Mouse (Mus musculus) liver, adult 2 months (tissue): ENCODE results near the gene Sertad1. TPM values are rescaled to one million over a fixed set of nuclear protein-coding genes. Genes with fewer than 3 reads are reported as not detected.
A peak's percentile ranks its signal among the peaks of the same experiment; 100 is the strongest.

ENCODE experiments used
- DNase-seq: peaks from one replicate; pipeline ENCODE4 v3.0.0-alpha.2; 2011; ENCODE audit warnings: low read depth, low spot score; ENCODE audit errors: extremely low read depth
- H3K27ac ChIP-seq: fragments of 200-500 bp; replicated peaks from 2 replicates; pipeline ENCODE4 v1.5.1; 2012; ENCODE audit warnings: low read depth, mild to moderate bottlenecking, control low read depth, inconsistent platforms, low read length; ENCODE audit not compliant: insufficient read depth
- H3K27me3 ChIP-seq: fragments of 200-500 bp; 2 replicates; pipeline ENCODE4 v1.6.1; 2012; ENCODE audit warnings: mild to moderate bottlenecking, moderate library complexity, low read length, inconsistent platforms; ENCODE audit not compliant: control insufficient read depth, insufficient read depth
- H3K36me3 ChIP-seq: fragments of 200-500 bp; 2 replicates; pipeline ENCODE4 v1.6.1; 2012; ENCODE audit warnings: low read length, inconsistent platforms; ENCODE audit not compliant: control insufficient read depth, insufficient read depth
- H3K4me1 ChIP-seq: fragments of 200-500 bp; 2 replicates; pipeline ENCODE4 v1.6.1; 2011; ENCODE audit warnings: low read length; ENCODE audit not compliant: control insufficient read depth, insufficient read depth
- H3K4me3 ChIP-seq: fragments of 200-500 bp; 2 replicates; pipeline ENCODE4 v1.5.1; 2011; ENCODE audit warnings: low read depth, mild to moderate bottlenecking, control low read depth, low read length, moderate library complexity; ENCODE audit not compliant: insufficient read depth
- H3K79me2 ChIP-seq: fragments of 200-500 bp; 2 replicates; pipeline ENCODE4 v1.6.1; 2012; ENCODE audit warnings: inconsistent platforms, mild to moderate bottlenecking, low read length, moderate library complexity; ENCODE audit not compliant: control insufficient read depth, insufficient read depth
- H3K9ac ChIP-seq: fragments of 200-500 bp; 2 replicates; pipeline ENCODE4 v1.6.1; 2012; ENCODE audit warnings: low read depth, mild to moderate bottlenecking, control low read depth, inconsistent platforms, low read length
- CTCF ChIP-seq: fragments of 200-500 bp; IDR thresholded peaks from 2 replicates; pipeline ENCODE4 v1.5.1; 2011; ENCODE audit warnings: low read depth, low read length, control low read depth
- POLR2A ChIP-seq: fragments of 200-500 bp; IDR thresholded peaks from 2 replicates; pipeline ENCODE4 v1.6.1; 2011; ENCODE audit warnings: low read length, control low read depth; ENCODE audit not compliant: insufficient read depth; ENCODE audit errors: extremely low read depth
- WGBS: fragments of 180-500 bp; shearing (Covaris S2); methylation state at CpG from one replicate; pipeline ENCODE4 v1.1.7; 2018; 5-methylcytosine and 5-hydroxymethylcytosine counted together
- polyA plus RNA-seq: library from polyadenylated mRNA; depleted of rRNA; stranded (reverse); fragments of >200 nt; gene quantifications from 2 replicates; pipeline ENCODE4 v1.2.3, GENCODE M21; 2012
- total RNA-seq: library from RNA; depleted of rRNA; stranded (reverse); fragments of >200 nt; gene quantifications from 2 replicates; pipeline ENCODE4 v1.2.3, GENCODE M21; 2014

The Sertad1 gene
- total and polyA plus RNA-seq, 2 experiments, result 7.7 to 11.6 TPM

- H3K4me3 ChIP-seq, result no peak overlapping the region
- H3K79me2 ChIP-seq, result peaks cover 12% of the 10 kb centered on the region
- H3K36me3 ChIP-seq, result peaks cover 4% of the 10 kb centered on the region
- WGBS, result 75% methylated on average over 2 of the region's 2 CpGs
- H3K9ac ChIP-seq, result no peak overlapping the region
- no peak overlapping the region for H3K27ac ChIP-seq
- H3K27me3 ChIP-seq, result no peaks in the 10 kb centered on the region
- TF ChIP-seq CTCF (no peak), POLR2A (no peak)
- DNase-seq, result no peak
- peaks cover 23% of the 10 kb centered on the region for H3K4me1 ChIP-seq
Observed at GRCm38 (mm10) chr7:27475596-27475995, 11.1 kb upstream of the Sertad1 start.

GRCm38 (mm10) chr7:27476098-27476635, 10.5 kb upstream of the Sertad1 start:
- Histone ChIP-seq H3K4me1 (peaks cover 23% of the 10 kb centered on the region), H3K27me3 (no peaks in the 10 kb centered on the region), H3K36me3 (peaks cover 4% of the 10 kb centered on the region), H3K9ac (no peak overlapping the region), H3K27ac (no peak overlapping the region), H3K79me2 (peaks cover 12% of the 10 kb centered on the region), H3K4me3 (no peak overlapping the region)
- WGBS, result 49% methylated on average over 14 of the region's 14 CpGs
- no peak for TF ChIP-seq CTCF
- TF ChIP-seq POLR2A, result no peak
- peak; percentile 38 for DNase-seq

GRCm38 (mm10) chr7:27478561-27478960, 8.1 kb upstream of the Sertad1 start:
- Histone ChIP-seq H3K79me2 (peaks cover 12% of the 10 kb centered on the region), H3K27me3 (no peaks in the 10 kb centered on the region), H3K36me3 (peaks cover 4% of the 10 kb centered on the region), H3K4me1 (peaks cover 24% of the 10 kb centered on the region), H3K9ac (no peak overlapping the region), H3K4me3 (no peak overlapping the region), H3K27ac (no peak overlapping the region)
- 60% methylated on average over 7 of the region's 7 CpGs for WGBS
- DNase-seq, result no peak
- no peak for TF ChIP-seq CTCF
- TF ChIP-seq POLR2A, result no peak

- peaks cover 24% of the 10 kb centered on the region for H3K4me1 ChIP-seq
Observed at GRCm38 (mm10) chr7:27479750-27480149, 7.0 kb upstream of the Sertad1 start.

GRCm38 (mm10) chr7:27480506-27480905, 6.2 kb upstream of the Sertad1 start:
- Histone ChIP-seq H3K36me3 (peaks cover 4% of the 10 kb centered on the region), H3K79me2 (peaks cover 12% of the 10 kb centered on the region), H3K27ac (peak overlapping the region; percentile 80), H3K4me3 (peak overlapping the region; percentile 34), H3K9ac (peak overlapping the region; percentile 59), H3K27me3 (no peaks in the 10 kb centered on the region), H3K4me1 (peaks cover 23% of the 10 kb centered on the region)
- peak; percentile 56 for DNase-seq
- TF ChIP-seq CTCF (no peak), POLR2A (no peak)
- WGBS, result 15% methylated on average over 3 of the region's 3 CpGs

More at GRCm38 (mm10) chr7:27479750-27480149, 7.0 kb upstream of the Sertad1 start:
- H3K79me2 ChIP-seq, result peaks cover 12% of the 10 kb centered on the region
- peak; percentile 78 for DNase-seq
- WGBS, result 18% methylated on average over 1 of the region's 1 CpGs
- H3K27ac ChIP-seq, result peak overlapping the region; percentile 87
- no peak overlapping the region for H3K4me3 ChIP-seq
- TF ChIP-seq CTCF (no peak), POLR2A (no peak)
- no peaks in the 10 kb centered on the region for H3K27me3 ChIP-seq
- peaks cover 4% of the 10 kb centered on the region for H3K36me3 ChIP-seq
- peak overlapping the region; percentile 47; the same call in 1 of the 2 replicates for H3K9ac ChIP-seq

- TF ChIP-seq POLR2A, result peak; percentile 65; the same call in 1 of the 2 replicates
- TF ChIP-seq CTCF, result no peak
- DNase-seq, result no peak
- Histone ChIP-seq H3K4me3 (peak overlapping the region; percentile 34), H3K9ac (peak overlapping the region; percentile 59), H3K4me1 (peaks cover 18% of the 10 kb centered on the region; the same call in 1 of the 2 replicates), H3K79me2 (peaks cover 6% of the 10 kb centered on the region; the same call in 1 of the 2 replicates), H3K27ac (peak overlapping the region; percentile 80), H3K27me3 (no peaks in the 10 kb centered on the region), H3K36me3 (peaks cover 4% of the 10 kb centered on the region)
- WGBS, result 4% methylated on average over 11 of the region's 11 CpGs
Observed at GRCm38 (mm10) chr7:27480927-27481626, 5.6 kb upstream of the Sertad1 start.
